Mouse (Mus musculus) heart, adult 2 months (tissue): ENCODE measurements around the gene Rln3.

Experiments
- EP300 ChIP-seq: fragments of 200-500 bp; IDR thresholded peaks from 2 replicates; pipeline ENCODE4 v1.6.1; 2011; ENCODE audit warnings: low read depth, low read length, control low read depth; ENCODE audit not compliant: insufficient read depth
- POLR2A ChIP-seq: fragments of 200-500 bp; IDR thresholded peaks from 2 replicates; pipeline ENCODE4 v1.6.1; 2011; ENCODE audit warnings: mild to moderate bottlenecking, low read depth, low read length, control low read depth; ENCODE audit not compliant: insufficient read depth

DNA sequence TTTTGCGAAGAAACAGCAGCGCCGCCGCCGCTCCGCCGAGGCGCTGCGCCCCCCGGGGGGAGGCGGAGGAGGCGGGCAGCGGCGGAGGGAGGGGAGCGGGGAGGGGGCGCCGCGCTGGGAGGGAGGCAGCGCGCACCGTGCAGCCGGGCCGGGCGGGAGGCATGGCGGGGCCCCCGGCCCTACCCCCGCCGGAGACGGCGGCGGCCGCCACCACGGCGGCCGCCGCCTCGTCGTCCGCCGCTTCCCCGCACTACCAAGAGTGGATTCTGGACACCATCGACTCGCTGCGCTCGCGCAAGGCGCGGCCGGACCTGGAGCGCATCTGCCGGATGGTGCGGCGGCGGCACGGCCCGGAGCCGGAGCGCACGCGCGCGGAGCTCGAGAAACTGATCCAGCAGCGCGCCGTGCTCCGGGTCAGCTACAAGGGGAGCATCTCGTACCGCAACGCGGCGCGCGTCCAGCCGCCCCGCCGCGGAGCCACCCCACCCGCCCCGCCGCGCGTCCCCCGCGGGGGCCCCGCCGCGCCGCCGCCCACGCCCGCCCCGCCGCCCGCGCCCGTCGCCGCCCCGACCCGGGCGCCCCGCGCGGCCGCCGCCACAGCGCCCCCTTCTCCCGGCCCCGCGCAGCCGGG, 47.2 kb downstream of the Rln3 start, which contains the start of gene Samd1:
- TF ChIP-seq EP300 (no peak), POLR2A (no peak)
